Mouse (Mus musculus) heart, adult 2 months (tissue): ENCODE data around the gene Ercc2. TPM values are rescaled to one million over a fixed set of nuclear protein-coding genes. Genes with fewer than 3 reads are reported as not detected.

ENCODE experiments used
- DNase-seq, 2 experiments: peaks; one replicate each; pipeline ENCODE4 v3.0.0; 2021
- H3K27ac ChIP-seq: fragments of 200-600 bp; 2 replicates; pipeline ENCODE4 v1.8.1; 2022
- H3K27me3 ChIP-seq: fragments of 200-500 bp; 2 replicates; pipeline ENCODE4 v1.6.1; 2012; ENCODE audit warnings: mild to moderate bottlenecking, low read length, inconsistent platforms, mixed read lengths; ENCODE audit not compliant: control insufficient read depth, insufficient read depth
- H3K36me3 ChIP-seq: fragments of 200-500 bp; 2 replicates; pipeline ENCODE4 v1.6.1; 2012; ENCODE audit warnings: low read length, inconsistent platforms; ENCODE audit not compliant: control insufficient read depth, insufficient read depth
- H3K4me1 ChIP-seq: fragments of 200-500 bp; 2 replicates; pipeline ENCODE4 v1.6.1; 2011; ENCODE audit warnings: low read length; ENCODE audit not compliant: control insufficient read depth, insufficient read depth
- H3K4me3 ChIP-seq: fragments of 200-600 bp; 2 replicates; pipeline ENCODE4 v1.8.1; 2022
- H3K79me2 ChIP-seq: fragments of 200-500 bp; replicated peaks from 2 replicates; pipeline ENCODE4 v1.6.1; 2012; ENCODE audit warnings: mild to moderate bottlenecking, inconsistent platforms, low read length, moderate library complexity, mixed read lengths; ENCODE audit not compliant: control insufficient read depth, insufficient read depth
- H3K9ac ChIP-seq: fragments of 200-500 bp; 2 replicates; pipeline ENCODE4 v1.6.1; 2012; ENCODE audit warnings: low read depth, mild to moderate bottlenecking, control low read depth, inconsistent platforms, low read length, mixed read lengths
- CTCF ChIP-seq: fragments of 200-600 bp; IDR thresholded peaks from 2 replicates; pipeline ENCODE4 v1.8.1; 2022; ENCODE audit warnings: antibody characterized with exemption, mild to moderate bottlenecking, moderate library complexity
- EP300 ChIP-seq: fragments of 200-500 bp; IDR thresholded peaks from 2 replicates; pipeline ENCODE4 v1.6.1; 2011; ENCODE audit warnings: low read depth, low read length, control low read depth; ENCODE audit not compliant: insufficient read depth
- POLR2A ChIP-seq: fragments of 200-500 bp; IDR thresholded peaks from 2 replicates; pipeline ENCODE4 v1.6.1; 2011; ENCODE audit warnings: mild to moderate bottlenecking, low read depth, low read length, control low read depth; ENCODE audit not compliant: insufficient read depth
- WGBS: fragments of 180-500 bp; shearing (Covaris S2); methylation state at CpG from one replicate; pipeline ENCODE4 v1.1.7; 2018; 5-methylcytosine and 5-hydroxymethylcytosine counted together
- intact Hi-C: fragments of 180-260 bp; cut with DNase I; formaldehyde crosslinking; loops from one replicate; pipeline ENCODE4 v1.15.1; 2025
- microRNA-seq, 2 experiments: library from miRNA; unstranded; fragments of <30 nt; microRNA quantifications; one replicate each; pipeline ENCODE4 v1.2.0; 2021
- polyA plus RNA-seq: library from polyadenylated mRNA; depleted of rRNA; stranded (reverse); fragments of >200 nt; gene quantifications from 2 replicates; pipeline ENCODE4 v1.2.3, GENCODE M21; 2012; rRNA removed
- total RNA-seq, 2 experiments: library from RNA; stranded (reverse); gene quantifications; 2 replicates each; pipeline ENCODE4 v1.2.3; 2021

The Ercc2 gene
- total and polyA plus RNA-seq, 3 experiments = 10.9 to 22.6 (median 11.6) TPM

GRCm38 (mm10) chr7:19436276-19436675, 54.5 kb downstream of the Ercc2 start:
- intact Hi-C loops = no loop called here
- H3K9ac ChIP-seq = no peak overlapping the region
- no peaks in the 10 kb centered on the region for H3K79me2 ChIP-seq
- H3K4me3 ChIP-seq = no peak overlapping the region
- H3K4me1 ChIP-seq = no peaks in the 10 kb centered on the region
- H3K27ac ChIP-seq = no peak overlapping the region
- TF ChIP-seq EP300 = no peak
- no peak for TF ChIP-seq POLR2A
- TF ChIP-seq CTCF = no peak
- no peaks in the 10 kb centered on the region for H3K27me3 ChIP-seq
- H3K36me3 ChIP-seq = no peaks in the 10 kb centered on the region
- no peak for DNase-seq
- 100% methylated on average over 2 of the region's 2 CpGs for WGBS

- Histone ChIP-seq H3K79me2 (no peaks in the 10 kb centered on the region), H3K9ac (no peak overlapping the region), H3K4me3 (no peak overlapping the region), H3K4me1 (peaks cover 2% of the 10 kb centered on the region; the same call in 1 of the 2 replicates), H3K36me3 (no peaks in the 10 kb centered on the region; the same call in 1 of the 2 replicates), H3K27me3 (no peaks in the 10 kb centered on the region), H3K27ac (no peak overlapping the region)
- 84% methylated on average over 9 of the region's 9 CpGs for WGBS
- no peak for TF ChIP-seq CTCF
- TF ChIP-seq POLR2A = no peak
- TF ChIP-seq EP300 = no peak
- DNase-seq = no peak
- intact Hi-C loops = no loop called here
Observed at GRCm38 (mm10) chr7:19437048-19437447, 55.2 kb downstream of the Ercc2 start.

- no peak overlapping the region for H3K27ac ChIP-seq
Observed at GRCm38 (mm10) chr7:19441448-19442091, 59.8 kb downstream of the Ercc2 start.

GRCm38 (mm10) chr7:19443344-19443743, 61.5 kb downstream of the Ercc2 start:
- Histone ChIP-seq H3K79me2 (no peaks in the 10 kb centered on the region), H3K4me1 (peaks cover 2% of the 10 kb centered on the region; the same call in 1 of the 2 replicates), H3K36me3 (no peaks in the 10 kb centered on the region; the same call in 1 of the 2 replicates), H3K9ac (no peak overlapping the region), H3K4me3 (no peak overlapping the region), H3K27me3 (no peaks in the 10 kb centered on the region), H3K27ac (no peak overlapping the region)
- 39% methylated on average over 3 of the region's 3 CpGs for WGBS
- DNase-seq = peak; percentile 77 to 87
- TF ChIP-seq EP300 = peak; percentile 76; the same call in 1 of the 2 replicates
- no peak for TF ChIP-seq POLR2A
- TF ChIP-seq CTCF = no peak; the same call in 1 of the 2 replicates
- intact Hi-C loops = no loop called here

More at GRCm38 (mm10) chr7:19441448-19442091, 59.8 kb downstream of the Ercc2 start:
- Histone ChIP-seq H3K79me2 (no peaks in the 10 kb centered on the region), H3K4me1 (peaks cover 2% of the 10 kb centered on the region; the same call in 1 of the 2 replicates), H3K27me3 (no peaks in the 10 kb centered on the region), H3K36me3 (no peaks in the 10 kb centered on the region; the same call in 1 of the 2 replicates), H3K9ac (no peak overlapping the region), H3K4me3 (no peak overlapping the region)
- whole genome bisulfite sequencing = 42% methylated on average over 9 of the region's 9 CpGs
- TF ChIP-seq EP300 (no peak), POLR2A (no peak), CTCF (no peak)
- DNase-seq = no peak
- intact Hi-C loops = no loop called here

GRCm38 (mm10) chr7:19444801-19445200, 63.0 kb downstream of the Ercc2 start:
- WGBS = 71% methylated on average over 12 of the region's 12 CpGs
- Histone ChIP-seq H3K79me2 (no peaks in the 10 kb centered on the region), H3K9ac (no peak overlapping the region), H3K27me3 (no peaks in the 10 kb centered on the region), H3K4me1 (peaks cover 2% of the 10 kb centered on the region; the same call in 1 of the 2 replicates), H3K36me3 (no peaks in the 10 kb centered on the region; the same call in 1 of the 2 replicates), H3K27ac (no peak overlapping the region), H3K4me3 (no peak overlapping the region)
- TF ChIP-seq POLR2A = no peak
- TF ChIP-seq CTCF = no peak
- TF ChIP-seq EP300 = no peak
- no peak for DNase-seq
- intact Hi-C loops = no loop called here

Small RNA genes lying within 50 kb of the gene (microRNA-seq; reads per million reads assigned to microRNA genes)
- gene Mir343 = 0 reads per million in 2 experiments

Other genes with a start within 250 kb of the Ercc2 start
- gene Qpctl, start 232.7 kb upstream of the Ercc2 start, total RNA-seq = 1 to 10 TPM; 3.8 to 4.6 TPM
- 5.3 and 6.3 TPM in 2 replicates for gene Qpctl, start 232.7 kb upstream of the Ercc2 start, polyA plus RNA-seq
- 10 to 100 TPM; 58.7 to 68.7 TPM for gene Snrpd2, start 232.3 kb upstream of the Ercc2 start, total RNA-seq
- 28.6 and 34.7 TPM in 2 replicates for gene Snrpd2, start 232.3 kb upstream of the Ercc2 start, polyA plus RNA-seq
- under 1 TPM in 1 of 2 experiments, not detected in 1; 0.16 TPM for gene Gipr, start 215.9 kb upstream of the Ercc2 start, total RNA-seq
- 2.5 and 3.0 TPM in 2 replicates for gene Gipr, start 215.9 kb upstream of the Ercc2 start, polyA plus RNA-seq
- 10 to 100 TPM; 35.6 to 38.7 TPM for gene Eml2, start 205.6 kb upstream of the Ercc2 start, total RNA-seq
- gene Eml2, start 205.6 kb upstream of the Ercc2 start, polyA plus RNA-seq = 37.3 and 38.8 TPM in 2 replicates
- gene Gpr4, start 169.5 kb upstream of the Ercc2 start, total RNA-seq = 1 to 10 TPM; 6.8 to 7.2 TPM
- 17.1 and 22.0 TPM in 2 replicates for gene Gpr4, start 169.5 kb upstream of the Ercc2 start, polyA plus RNA-seq
- gene Opa3, start 153.7 kb upstream of the Ercc2 start, total RNA-seq = 10 to 100 TPM; 59.9 to 66.0 TPM
- 64.6 and 91.3 TPM in 2 replicates for gene Opa3, start 153.7 kb upstream of the Ercc2 start, polyA plus RNA-seq
- gene Vasp, start 110.2 kb upstream of the Ercc2 start, total RNA-seq = 10 to 100 TPM; 25.1 to 30.8 TPM
- gene Vasp, start 110.2 kb upstream of the Ercc2 start, polyA plus RNA-seq = 43.3 and 51.5 TPM in 2 replicates
- under 1 TPM in 1 of 2 experiments, not detected in 1; 0.21 TPM for gene Ppm1n, start 101.9 kb upstream of the Ercc2 start, total RNA-seq
- gene Ppm1n, start 101.9 kb upstream of the Ercc2 start, polyA plus RNA-seq = 0.09 and 0.33 TPM in 2 replicates
- gene Rtn2, start 99.4 kb upstream of the Ercc2 start, total RNA-seq = 100 to 1,000 TPM; 114 to 136 TPM
- gene Rtn2, start 99.4 kb upstream of the Ercc2 start, polyA plus RNA-seq = 273 and 340 TPM in 2 replicates
- 1 to 10 TPM in 1 of 2 experiments, under 1 TPM in 1; 0.89 to 1.1 TPM for gene Fosb, start 72.0 kb upstream of the Ercc2 start, total RNA-seq
- 0.94 and 1.1 TPM in 2 replicates for gene Fosb, start 72.0 kb upstream of the Ercc2 start, polyA plus RNA-seq
- 10 to 100 TPM; 46.8 to 48.6 TPM for gene Ercc1, start 37.2 kb upstream of the Ercc2 start, total RNA-seq
- 47.1 and 49.1 TPM in 2 replicates for gene Ercc1, start 37.2 kb upstream of the Ercc2 start, polyA plus RNA-seq
- gene Cd3eap, start 22.5 kb upstream of the Ercc2 start, total RNA-seq = 1 to 10 TPM; 9.3 to 9.7 TPM
- gene Cd3eap, start 22.5 kb upstream of the Ercc2 start, polyA plus RNA-seq = 4.4 and 4.7 TPM in 2 replicates
- 10 to 100 TPM; 43.9 to 45.1 TPM for gene Ppp1r13l, start 22.3 kb upstream of the Ercc2 start, total RNA-seq
- gene Ppp1r13l, start 22.3 kb upstream of the Ercc2 start, polyA plus RNA-seq = 23.5 and 30.1 TPM in 2 replicates
- under 1 TPM; 0.21 to 0.25 TPM for gene Klc3, start 22.1 kb downstream of the Ercc2 start, total RNA-seq
- 0.29 and 0.59 TPM in 2 replicates for gene Klc3, start 22.1 kb downstream of the Ercc2 start, polyA plus RNA-seq
- 1,000 to 10,000 TPM; 3,482 to 3,985 TPM for gene Ckm, start 22.8 kb downstream of the Ercc2 start, total RNA-seq
- gene Ckm, start 22.8 kb downstream of the Ercc2 start, polyA plus RNA-seq = 7,008 and 7,255 TPM in 2 replicates
- gene Mark4, start 76.8 kb downstream of the Ercc2 start, total RNA-seq = 10 to 100 TPM; 22.4 to 27.2 TPM
- 11.1 and 11.8 TPM in 2 replicates for gene Mark4, start 76.8 kb downstream of the Ercc2 start, polyA plus RNA-seq
- gene Exoc3l2, start 81.3 kb downstream of the Ercc2 start, total RNA-seq = 1 to 10 TPM in 1 of 2 experiments, under 1 TPM in 1; 0.80 to 1.2 TPM
- 1.5 and 1.7 TPM in 2 replicates for gene Exoc3l2, start 81.3 kb downstream of the Ercc2 start, polyA plus RNA-seq
- 1 to 10 TPM; 2.2 to 2.5 TPM for gene Bloc1s3, start 126.4 kb downstream of the Ercc2 start, total RNA-seq
- 3.9 and 5.4 TPM in 2 replicates for gene Bloc1s3, start 126.4 kb downstream of the Ercc2 start, polyA plus RNA-seq
- 10 to 100 TPM; 32.2 to 33.5 TPM for gene Trappc6a, start 126.4 kb downstream of the Ercc2 start, total RNA-seq
- 32.9 and 45.0 TPM in 2 replicates for gene Trappc6a, start 126.4 kb downstream of the Ercc2 start, polyA plus RNA-seq
- not detected for gene Nkpd1, start 135.8 kb downstream of the Ercc2 start, total RNA-seq
- gene Nkpd1, start 135.8 kb downstream of the Ercc2 start, polyA plus RNA-seq = 0.06 TPM in 1 of 2 replicates, not detected in the other
- gene Ppp1r37, start 181.1 kb downstream of the Ercc2 start, total RNA-seq = 10 to 100 TPM; 58.0 to 69.5 TPM
- gene Ppp1r37, start 181.1 kb downstream of the Ercc2 start, polyA plus RNA-seq = 56.0 and 66.4 TPM in 2 replicates
- under 1 TPM; 0.42 to 0.43 TPM for gene Zfp296, start 195.3 kb downstream of the Ercc2 start, total RNA-seq
- gene Zfp296, start 195.3 kb downstream of the Ercc2 start, polyA plus RNA-seq = 0.82 and 1.0 TPM in 2 replicates
- gene Gemin7, start 195.6 kb downstream of the Ercc2 start, total RNA-seq = 10 to 100 TPM; 48.5 to 48.6 TPM
- gene Gemin7, start 195.6 kb downstream of the Ercc2 start, polyA plus RNA-seq = 75.2 and 87.3 TPM in 2 replicates
- 10 to 100 TPM; 13.9 to 14.0 TPM for gene Clasrp, start 222.5 kb downstream of the Ercc2 start, total RNA-seq
- 26.1 and 32.0 TPM in 2 replicates for gene Clasrp, start 222.5 kb downstream of the Ercc2 start, polyA plus RNA-seq
- 1 to 10 TPM; 7.1 to 7.6 TPM for gene Relb, start 247.4 kb downstream of the Ercc2 start, total RNA-seq
- 9.5 and 12.1 TPM in 2 replicates for gene Relb, start 247.4 kb downstream of the Ercc2 start, polyA plus RNA-seq